Mouse (Mus musculus) kidney, adult 18-20 months (tissue): ENCODE data around the gene Nudt8.

Experiments used
- DNase-seq: peaks from one replicate; pipeline ENCODE4 v3.0.0; 2021

The Nudt8 gene

DNA sequence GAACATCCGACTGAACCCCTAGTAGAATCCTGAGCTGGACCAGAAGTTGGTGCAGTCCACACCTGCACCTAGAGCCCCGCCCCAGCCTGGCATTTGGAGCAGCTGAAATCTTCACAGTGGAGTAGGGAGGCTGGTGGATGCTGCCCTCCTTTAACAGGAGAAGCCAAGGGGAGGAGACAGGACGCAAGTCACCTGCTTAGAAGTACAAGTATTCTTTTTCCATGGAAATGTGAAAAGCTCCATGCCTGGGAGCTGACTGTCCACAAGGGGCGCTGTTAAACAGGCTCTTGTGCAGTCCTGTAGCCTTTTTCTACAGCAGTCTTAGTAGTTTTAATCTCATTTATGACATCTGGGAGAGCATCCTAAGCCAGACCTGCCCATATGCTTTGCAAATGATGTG is 11.6 kb upstream of the Nudt8 start:
- peak; percentile 14 for DNase-seq

DNA sequence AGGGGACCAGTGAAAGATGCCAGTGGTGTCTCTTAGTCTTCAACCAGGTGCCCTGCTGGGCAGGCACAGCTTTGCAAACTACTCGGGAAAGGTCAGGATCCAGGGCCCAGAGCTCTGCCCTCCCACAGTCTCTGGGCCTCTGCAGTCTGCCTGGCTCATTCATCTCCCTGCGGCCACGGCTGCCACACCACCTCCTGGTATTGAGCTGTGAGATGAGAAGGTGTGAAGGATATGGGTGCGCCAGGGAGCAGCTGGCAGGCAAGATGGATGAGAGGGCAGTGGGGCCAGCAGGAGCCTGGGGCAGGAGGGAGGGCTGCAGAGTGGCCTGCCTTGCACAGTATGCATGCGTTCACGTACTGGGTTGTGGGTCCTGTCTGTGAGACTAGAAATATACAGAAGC is 9.6 kb upstream of the Nudt8 start:
- DNase-seq, result peak; percentile 16

DNA sequence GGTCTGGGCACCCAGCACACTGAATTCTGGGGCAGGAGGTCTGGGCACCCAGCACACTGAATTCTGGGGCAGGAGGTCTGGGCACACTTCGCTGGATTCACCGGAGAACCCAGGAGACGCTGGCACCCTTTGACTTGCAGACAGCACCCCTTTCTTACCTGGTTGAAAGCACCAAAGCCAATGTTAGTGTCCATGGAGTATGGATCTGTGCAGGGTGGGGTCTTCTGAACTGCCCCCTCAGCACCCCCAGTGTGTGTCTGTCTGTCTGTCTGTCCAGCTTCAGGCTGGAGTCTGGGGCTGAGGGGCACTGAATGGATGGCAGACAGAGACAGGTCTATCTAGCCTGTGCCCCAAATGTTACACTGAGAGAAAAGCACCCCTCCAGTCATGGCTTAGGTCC is 8.8 kb upstream of the Nudt8 start:
- DNase-seq, result peak; percentile 29

DNA sequence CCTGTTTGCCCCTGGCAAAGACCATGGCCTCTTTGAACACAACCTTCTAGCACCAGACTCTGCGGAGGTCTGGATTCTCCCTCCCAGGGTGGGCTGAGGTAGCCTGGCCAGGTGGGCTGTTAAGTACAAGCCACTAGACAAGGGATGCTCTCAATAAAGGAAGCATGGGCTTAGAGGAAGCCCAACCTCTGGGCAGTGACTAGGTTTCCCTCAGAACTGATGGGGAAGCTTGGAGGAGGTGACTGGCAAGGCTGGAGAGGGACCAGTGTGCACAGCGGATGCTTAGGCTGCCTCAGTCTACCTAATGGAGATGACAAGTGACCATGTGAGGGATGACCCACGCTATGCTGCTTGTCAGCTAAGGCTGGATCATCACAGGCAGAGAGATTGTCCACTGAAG is 8.4 kb upstream of the Nudt8 start:
- DNase-seq, result peak; percentile 17

DNA sequence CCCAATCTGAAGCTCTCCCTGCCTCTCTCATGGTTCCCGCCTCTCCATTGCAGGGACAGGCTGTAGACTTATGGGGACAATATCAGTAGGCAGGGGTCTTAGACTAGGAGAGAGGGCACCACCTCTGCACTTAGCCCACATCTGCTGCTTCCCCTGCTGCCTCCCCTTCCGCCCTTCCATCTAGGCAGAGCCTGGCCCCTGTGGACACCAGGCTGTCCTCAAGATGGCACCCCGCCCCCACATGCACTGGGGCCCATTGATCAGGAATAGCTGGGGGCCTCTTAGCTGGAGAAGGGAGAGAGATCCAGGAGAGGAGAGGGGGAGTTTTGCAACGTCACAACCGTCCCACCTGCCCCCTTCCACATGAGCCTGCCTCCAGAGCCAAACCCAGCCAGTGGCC is 8.0 kb upstream of the Nudt8 start, which contains the start of gene Tbx10:
Gene Tbx10 (plus strand): TSS at position 337 of the 400 bp plus-strand sequence.
- peak; percentile 20 for DNase-seq

DNA sequence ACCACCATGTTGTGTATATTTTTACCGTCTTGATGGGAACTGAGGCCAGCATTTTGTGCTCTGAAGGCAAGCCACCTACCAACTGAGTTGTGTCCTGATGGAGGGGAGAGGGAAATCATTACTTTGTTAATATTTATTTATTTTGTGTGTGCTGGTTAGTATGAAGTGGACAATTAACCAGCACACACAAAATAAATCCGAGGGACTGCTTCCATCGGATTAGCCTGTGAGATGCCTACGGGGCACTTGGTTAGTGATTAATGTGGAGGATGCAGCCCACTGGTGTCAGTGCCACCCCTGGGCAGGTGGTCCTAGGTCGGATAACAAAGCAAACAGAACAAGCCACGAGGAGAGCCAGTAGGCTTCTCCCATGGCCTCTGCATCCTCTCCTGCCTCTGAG is 5.4 kb upstream of the Nudt8 start:
- no peak for DNase-seq

DNA sequence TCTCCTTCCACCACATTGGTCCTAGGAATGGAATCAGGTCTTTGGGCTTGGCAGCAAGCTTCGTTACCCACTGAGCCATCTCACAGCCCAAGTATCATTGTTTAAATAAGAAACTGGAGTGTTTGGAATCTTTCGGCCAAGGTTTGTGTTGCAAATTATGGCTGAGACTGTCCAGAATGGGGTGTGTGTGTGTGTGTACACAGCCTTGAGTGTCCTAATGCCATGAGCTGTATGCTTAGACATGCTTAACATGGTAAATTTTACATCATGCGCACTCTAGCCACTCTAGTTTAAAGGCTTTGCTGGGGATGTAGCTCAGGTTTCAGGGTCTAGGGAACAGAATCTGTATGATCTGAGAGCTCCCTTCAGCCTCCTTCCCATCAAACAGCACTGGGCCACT is 4.9 kb upstream of the Nudt8 start:
- DNase-seq, result no peak

DNA sequence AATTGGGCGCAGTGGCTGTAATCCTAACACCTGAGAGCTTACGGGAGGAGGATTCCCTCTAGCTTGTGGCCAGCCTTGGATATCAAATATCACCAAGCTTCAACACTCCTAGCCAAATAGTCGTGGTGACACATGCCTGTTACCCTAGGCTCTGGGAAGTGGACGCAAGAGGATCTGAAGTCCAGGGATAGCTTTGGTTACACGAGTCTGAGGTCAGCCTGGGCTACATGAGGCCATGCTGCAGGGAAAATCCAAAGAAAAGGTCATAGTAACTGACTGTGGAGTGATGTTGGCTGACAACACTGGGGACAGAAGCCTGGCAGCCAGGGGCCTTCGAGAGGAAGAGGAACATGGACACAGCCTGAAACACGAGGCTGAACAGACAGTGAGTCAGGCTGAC is 4.3 kb upstream of the Nudt8 start:
- no peak for DNase-seq

DNA sequence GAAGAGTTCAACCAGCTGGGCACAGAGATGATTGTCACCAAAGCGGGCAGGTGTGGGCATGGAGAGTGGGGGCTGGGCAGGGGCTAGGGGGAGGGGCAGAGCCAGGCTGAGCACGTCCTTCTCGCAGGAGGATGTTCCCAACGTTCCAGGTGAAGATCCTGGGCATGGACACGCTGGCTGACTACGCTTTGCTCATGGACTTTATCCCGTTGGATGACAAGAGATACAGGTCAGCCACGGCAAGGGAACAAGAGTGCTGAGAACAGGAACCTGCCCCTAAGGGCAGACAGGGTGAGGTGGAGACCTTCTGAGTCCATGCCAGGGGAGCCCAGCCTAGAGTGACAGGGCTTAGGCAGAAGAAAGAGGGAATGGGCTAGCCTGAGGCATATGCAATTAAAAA is 3.6 kb upstream of the Nudt8 start:
- DNase-seq, result peak; percentile 28

DNA sequence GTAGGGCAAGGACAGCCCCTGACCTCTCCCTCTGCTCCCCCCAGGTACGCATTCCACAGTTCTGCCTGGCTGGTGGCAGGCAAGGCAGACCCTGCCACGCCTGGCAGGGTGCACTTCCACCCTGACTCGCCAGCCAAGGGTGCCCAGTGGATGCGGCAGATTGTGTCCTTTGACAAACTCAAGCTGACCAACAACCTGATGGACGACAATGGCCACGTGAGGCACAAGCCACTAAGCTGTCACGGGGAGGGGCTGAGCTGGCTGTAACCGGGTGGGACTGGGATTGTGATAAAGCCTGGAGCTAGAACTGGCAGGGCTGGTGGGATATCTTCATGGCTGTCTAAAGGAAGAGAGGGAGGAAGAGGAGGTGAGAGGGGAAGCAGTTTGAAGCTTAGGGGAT is 3.1 kb upstream of the Nudt8 start:
- DNase-seq, result peak; percentile 15

DNA sequence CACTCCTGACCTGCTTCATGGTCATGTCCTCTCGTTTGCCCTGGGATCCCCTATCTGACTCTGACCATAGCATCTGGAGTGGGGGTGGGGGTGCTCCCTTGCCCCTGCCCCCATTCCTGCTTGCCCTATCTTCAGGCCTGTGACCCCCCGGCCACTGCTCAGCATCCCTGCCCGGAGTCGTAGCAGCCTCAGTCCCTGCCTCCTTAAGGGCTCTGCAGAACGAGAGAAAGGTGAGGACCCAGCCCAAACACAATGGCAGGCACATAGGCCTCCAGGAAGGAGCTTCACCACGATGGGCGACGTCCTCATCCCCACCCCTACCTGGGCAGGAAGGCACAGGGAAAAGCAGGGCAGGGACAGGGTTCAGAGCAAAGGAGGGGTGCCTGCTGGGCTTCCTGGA is 2.0 kb upstream of the Nudt8 start:
- no peak for DNase-seq

DNA sequence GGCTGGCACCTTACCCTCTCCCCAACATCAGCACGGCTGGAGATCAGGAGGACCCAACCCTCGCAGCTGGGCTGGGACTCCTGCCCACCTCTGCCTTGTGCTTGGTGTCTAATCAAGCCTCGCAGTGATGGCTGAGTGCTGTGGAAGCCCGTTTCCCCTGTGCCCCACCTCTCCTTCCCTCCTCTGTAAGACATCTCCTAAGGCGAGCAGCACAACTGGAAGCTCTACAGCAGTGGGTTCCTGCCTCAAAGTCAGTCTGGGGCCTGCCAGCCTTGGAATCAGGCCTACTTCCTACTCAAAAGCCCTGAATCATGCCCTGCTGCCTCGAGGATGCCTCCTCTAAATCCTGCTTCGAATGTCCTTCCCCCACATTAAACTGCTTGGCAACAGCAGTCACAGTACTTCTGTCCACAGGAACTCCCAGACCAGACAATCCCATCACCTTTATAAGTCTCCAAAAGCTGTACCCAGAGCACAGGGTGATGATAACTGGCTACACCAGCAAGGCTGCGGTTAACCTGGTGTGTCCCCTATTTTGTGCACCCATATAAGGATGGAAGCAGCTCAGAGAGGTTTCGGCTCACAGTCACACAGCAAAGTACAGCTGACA is 1.2 kb upstream of the Nudt8 start:
- DNase-seq, result peak; percentile 16

DNA sequence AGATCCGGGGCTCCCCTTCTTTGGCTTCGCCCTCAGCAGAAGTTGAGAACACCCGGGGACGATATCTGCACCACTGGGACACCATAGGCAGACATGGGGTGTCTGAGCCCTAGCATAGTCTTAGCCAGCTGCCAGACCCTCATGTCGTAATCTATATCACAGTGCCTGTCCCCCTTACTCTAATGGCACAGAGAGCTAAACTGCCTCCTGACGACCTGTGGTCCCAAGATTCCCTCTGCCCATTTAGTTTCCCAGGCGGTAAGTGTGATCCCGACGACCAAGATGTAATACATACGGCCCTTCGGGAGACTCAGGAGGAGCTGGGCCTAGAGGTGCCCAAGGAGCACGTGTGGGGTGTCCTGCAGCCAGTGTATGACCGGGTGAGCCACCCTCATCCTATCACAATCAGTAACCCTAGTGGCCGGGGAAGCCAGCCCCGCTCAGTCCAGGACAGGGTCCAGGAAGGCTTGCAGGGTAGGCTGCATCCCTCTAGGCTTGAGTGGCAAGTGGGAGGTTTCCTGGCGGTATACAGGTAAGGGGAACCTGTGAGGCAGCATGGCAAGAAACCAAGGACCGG is 657 bp downstream of the Nudt8 start:
- no peak for DNase-seq

DNA sequence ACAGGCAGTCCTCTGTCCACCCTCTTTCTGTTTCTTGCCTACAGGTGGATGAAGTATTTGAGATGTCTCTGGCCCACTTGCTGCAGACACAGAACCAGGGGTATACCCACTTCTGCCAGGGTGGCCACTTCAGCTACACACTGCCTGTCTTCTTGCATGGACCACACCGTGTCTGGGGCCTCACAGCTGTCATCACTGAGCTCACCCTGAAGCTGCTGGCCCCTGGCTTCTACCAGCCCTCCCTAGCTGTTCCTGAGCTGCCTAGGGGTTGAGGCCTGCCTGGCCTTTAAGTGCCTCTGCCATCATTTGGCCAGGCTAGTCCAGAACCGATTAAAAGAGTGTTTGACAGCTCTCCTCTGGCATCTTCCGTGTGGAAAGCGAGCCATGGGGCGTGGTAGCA is 1.4 kb downstream of the Nudt8 start:
- DNase-seq, result no peak

DNA sequence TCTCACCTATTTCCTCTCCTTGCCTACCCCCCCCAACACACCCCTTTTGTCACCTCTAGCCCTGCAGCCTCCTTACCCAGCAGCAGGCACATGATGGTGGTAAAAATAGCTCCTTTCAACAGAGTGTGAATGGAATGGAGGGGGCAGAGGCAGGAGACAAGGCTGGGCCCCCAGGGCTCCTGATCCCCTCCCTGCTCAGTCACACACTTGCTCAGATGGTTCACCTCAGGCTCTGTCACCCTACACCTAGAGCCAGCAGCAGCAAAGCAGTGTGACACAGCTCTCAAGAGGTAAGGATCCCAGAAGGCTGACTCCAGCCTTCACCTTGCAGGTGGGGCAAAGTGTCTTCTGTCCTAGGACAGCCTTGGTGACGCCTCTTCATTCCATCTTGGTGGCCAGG is 2.7 kb downstream of the Nudt8 start, which contains the start of gene Doc2g:
Gene Doc2g (plus strand): TSS at position 202 of the 400 bp plus-strand sequence.
- DNase-seq, result no peak

DNA sequence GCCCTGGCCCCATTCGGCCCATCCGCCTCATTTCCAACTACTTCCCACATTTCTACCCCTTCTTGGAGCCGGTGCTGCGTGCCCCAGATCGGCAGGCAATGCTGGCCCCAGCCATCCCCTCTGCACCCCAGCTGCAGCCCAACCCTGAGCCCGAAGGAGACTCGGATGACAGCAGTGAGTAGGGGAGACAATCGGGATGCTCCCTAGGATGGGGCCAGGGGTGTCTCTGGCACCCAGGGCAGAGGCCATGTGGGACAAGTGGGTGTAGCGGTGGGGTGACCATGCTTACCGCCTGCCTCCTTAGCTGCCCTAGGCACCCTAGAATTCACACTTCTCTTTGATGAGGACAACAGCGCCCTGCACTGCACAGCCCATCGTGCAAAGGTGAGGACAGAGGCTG is 3.3 kb downstream of the Nudt8 start:
- no peak for DNase-seq

DNA sequence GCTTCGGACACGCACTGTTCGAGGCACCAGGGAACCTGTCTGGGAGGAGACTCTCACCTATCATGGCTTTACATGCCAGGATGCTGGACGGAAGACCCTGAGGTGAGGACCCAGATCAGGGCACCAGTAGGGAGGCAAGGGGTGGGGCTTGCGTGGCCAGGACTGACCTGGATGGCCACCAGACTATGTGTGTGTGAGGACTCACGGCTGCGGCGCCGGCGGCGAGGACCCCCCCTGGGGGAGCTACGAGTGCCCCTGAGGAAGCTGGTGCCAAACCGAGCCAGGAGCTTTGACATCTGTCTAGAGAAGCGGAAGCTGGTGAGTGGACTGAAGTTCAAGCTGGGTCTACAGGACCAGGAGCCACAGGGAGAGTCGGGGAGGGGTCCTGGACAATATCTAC is 4.0 kb downstream of the Nudt8 start:
- no peak for DNase-seq

DNA sequence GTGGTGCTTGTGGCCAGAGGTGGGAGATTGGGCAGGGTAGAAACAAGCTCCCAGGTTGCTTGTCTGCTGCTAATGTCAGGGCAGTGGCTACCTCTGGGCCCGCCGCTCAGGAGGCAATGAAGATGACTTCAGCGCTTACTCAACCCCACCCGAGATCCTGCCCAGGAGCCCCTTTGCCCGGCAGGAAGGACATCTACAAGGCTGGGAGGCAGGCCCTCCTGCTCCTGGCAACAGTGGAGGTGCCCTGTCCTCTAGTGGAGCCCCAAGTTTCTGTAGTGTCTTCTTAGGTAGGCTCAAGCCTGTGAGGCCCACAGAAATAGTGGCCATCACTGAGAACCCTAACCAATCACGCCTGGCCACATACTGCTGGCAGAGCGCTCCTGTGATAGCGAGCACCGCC is 4.7 kb downstream of the Nudt8 start:
- no peak for DNase-seq

DNA sequence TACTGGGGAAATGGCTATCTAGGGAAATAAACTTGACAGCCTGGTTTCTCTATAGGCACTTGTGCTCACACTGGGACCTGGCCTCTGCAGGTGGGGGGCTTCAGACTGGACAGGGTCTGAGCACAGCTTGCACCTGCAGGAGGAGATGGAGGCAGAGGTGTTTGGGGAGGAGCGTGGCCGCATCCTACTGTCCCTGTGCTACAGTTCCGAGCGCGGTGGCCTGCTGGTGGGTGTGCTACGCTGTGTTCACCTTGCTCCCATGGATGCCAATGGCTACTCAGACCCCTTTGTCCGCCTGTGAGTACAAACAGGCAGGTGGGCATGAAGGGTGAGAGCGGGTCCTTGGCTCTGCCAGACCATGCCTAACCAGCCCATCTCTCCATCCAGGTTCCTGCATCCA is 5.6 kb downstream of the Nudt8 start:
- no peak for DNase-seq

DNA sequence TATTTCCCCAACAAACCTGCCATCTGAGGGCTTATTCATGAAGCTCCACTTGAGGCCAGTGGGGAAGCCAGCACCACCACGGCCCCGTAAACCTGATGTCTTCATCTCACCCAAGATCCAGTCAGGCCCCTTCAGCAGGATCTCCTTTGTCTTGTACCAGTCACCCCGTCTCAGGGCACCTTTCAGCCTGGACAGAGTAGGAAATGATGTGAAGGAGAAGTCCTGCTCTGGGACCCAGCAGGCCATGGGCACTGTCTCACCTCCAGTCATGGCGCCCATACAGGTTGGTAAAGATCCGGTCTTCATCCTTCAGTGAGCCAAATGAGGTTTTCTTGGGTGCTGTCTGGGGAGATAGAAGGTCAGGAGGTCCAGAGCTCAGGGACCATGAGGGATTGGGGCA is 10.7 kb downstream of the Nudt8 start:
- no peak for DNase-seq

DNA sequence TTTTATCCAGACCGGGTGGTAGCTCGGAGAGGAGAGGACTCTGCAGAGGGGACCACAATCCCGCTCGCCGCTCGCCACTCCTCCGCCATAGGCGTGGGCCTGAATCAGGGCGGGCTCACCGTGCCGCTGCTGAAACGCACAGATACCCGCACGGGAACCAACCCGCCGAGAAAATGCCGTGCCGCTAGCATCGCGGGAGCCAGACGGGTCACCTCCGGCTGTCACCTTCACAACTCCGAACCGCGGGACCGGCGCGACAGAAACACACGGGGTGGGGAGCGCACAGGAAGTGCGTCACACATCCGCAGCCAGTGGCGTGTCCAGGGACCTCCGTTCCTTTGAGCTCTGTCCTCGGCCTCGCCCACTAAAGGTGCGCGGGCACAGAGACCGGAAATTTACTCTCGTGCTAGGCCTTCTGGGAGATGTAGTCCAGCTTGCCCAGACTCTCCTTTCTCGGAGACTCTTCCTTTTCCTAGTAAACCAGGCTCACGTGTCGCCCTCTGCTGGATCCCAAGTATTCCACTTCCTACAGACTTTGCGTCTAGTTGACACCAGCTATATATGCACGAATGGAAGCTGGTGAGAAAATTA is 12.1 kb downstream of the Nudt8 start, which contains the start of gene Ndufv1:
Gene Ndufv1 (minus strand): TSS at position 375 of the 591 bp plus-strand sequence.
- DNase-seq, result peak; percentile 97

DNA sequence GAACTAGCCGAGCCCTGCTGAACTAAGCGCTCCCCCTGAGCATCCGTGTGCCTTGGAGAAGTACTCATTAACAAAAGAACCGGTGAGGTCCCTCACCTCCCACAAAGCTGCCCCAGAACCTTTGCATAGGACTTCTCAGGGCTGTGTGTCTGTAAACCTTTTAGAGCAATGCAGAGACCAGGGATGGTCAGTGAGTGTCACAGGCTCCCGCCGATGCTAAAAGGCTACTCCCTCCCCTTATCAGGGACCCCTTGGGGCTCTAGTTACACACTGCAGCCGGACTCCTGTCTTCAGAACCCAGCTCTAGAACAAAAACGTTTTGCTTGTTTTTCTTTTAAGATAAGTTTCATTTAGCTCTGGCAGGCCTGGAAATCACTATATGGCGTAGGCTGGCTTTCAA is 12.7 kb downstream of the Nudt8 start:
- DNase-seq, result no peak

DNA sequence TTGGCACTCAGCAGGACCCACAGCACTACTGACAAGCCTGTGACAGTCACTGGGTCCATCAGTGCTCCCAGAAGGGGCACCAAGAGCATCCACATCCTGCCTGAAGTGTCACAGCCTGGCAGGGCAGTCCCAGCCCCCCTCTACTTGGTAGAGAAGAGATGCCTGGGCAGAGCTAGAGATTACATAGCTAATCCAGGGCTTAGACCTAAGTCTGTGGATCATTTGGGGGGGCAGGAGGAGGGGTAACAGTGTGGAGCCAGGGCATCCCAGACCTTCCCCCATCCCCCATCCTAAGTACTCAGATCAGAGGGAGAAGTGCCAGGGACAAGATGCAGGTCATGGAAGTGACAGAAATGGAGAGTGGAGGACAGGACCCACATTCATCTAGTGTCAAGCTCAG is 14.4 kb downstream of the Nudt8 start:
- DNase-seq, result no peak

DNA sequence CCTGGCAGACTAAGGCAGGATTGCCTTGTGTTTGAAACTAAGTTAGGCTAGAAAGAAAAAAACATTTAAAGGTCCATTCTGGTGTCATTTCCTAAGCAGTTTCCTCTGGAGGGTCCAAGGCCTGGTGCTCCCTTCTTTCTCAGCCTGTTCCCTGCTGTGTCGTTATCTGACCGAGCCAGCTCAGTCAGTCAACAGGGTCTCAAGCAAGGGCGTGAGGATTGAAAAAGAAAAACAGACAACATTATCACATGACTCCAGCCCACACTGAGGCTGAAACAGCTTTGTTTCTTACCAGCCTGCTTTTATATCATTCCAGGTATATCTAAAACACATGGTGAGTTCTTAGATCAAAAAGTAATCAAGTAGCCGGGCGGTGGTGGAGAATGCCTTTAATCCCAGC is 15.3 kb downstream of the Nudt8 start:
- DNase-seq, result no peak
